Mouse (Mus musculus) kidney, postnatal 10 days (tissue): ENCODE results near the gene Glipr1l1.
"Not testable (repeated sequence)": the region's sequence is repeated elsewhere in the genome, so short reads cannot be mapped to it uniquely, and the experiment has no call there.

ENCODE experiments used
- DNase-seq: peaks from one replicate; pipeline ENCODE4 v3.0.0; 2021; ENCODE audit warnings: mixed read lengths

Glipr1l1 gene

DNA sequence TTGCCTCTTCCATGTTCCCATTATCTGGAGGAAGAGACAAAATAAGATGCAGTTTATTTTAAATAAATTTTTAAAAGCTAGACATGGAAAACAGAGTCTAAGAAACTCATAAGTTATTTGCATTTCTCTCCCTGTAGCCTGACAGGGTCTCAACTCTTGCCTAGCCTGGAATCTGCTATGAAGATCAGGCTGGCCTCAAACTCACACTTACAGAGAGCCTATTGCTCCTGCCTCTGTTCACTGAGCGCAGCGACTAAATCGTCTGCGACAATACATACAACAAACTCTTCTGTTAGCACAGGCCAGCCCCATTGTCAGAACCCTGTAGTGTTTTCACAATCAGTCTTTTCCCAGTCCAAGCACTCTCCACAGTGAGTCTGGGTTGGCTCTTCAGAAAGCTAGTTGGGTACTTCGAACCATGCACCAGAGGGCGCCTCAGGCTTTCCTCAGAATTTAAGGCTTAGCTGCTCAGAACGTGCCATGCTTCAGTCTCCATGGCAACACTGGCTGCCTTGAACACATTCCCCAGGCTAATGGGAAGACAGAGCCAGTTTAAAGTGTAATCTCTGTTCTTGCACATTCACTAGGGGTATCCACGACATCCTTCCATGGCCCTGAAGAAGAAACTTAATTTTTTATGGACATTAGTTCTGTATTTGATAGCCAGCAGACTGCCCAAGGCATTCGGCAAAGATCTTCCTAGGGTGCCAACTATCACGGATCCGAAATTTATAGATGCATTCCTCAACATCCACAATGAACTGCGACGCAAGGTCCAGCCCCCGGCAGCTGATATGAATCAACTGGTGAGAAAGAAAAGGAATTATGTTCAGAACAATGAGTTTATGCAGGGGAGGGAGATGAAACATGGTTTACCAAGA is at the start of gene Glipr1l1:
Gene Glipr1l1 (plus strand): TSS at position 488 of the 881 bp plus-strand sequence.
- peak; percentile 82 for DNase-seq

DNA sequence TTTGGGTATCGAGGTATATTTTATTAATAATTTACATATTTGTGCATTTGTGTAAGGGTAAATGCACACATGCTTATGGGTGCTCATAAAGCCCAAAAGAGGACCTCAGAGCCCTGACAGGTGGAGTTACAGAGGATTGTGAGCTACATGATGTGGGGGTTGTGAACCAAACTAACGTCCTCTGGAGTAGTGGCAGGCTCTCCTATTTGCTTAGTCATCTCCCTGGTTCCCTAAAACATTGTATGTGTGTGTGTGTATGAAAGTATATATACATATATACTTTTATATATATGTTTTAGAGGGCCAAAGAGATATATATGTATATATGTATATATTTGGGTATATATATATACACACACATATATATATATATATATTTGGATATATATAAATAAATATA is 36.4 kb upstream of the Glipr1l1 start:
- DNase-seq = no peak

DNA sequence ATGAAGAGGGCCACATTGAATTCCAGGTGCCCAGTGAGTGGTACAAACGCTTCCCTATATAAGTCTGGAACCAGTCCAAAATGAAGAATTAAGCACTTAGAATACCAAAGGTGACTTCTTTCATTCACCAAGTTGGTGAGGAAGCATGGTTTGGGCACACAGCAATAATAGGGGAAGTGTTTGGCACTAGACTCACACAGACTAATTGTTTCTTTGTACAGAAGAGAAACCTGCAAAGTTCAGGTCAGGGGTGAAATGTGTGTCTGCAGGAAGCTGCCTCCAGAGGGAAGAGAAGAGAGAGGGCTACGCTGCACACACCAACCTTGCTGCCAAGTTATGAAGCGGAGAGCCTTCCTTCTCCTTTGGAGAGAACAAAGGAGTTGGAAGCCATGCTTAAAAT is 31.3 kb upstream of the Glipr1l1 start:
- not testable (repeated sequence) for DNase-seq

DNA sequence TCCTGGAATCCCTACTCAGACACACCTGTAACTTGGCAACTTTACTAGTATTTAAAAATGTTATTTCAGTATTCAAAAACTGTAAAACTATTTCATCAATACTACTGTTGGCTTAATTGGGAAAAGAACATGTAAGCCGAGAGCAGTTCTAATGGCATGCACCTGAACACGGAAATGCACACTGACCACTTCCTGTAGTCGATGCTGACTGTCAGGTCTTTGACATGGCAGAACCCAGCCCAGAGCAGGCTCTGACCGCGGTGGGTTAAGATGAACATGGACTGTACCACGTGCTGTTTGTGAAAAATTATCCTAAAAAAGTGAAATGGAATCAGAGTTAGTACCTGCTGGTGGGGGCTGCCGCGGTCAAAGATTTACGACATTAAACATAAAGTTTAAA is 16.5 kb upstream of the Glipr1l1 start:
- DNase-seq = not testable (repeated sequence)

DNA sequence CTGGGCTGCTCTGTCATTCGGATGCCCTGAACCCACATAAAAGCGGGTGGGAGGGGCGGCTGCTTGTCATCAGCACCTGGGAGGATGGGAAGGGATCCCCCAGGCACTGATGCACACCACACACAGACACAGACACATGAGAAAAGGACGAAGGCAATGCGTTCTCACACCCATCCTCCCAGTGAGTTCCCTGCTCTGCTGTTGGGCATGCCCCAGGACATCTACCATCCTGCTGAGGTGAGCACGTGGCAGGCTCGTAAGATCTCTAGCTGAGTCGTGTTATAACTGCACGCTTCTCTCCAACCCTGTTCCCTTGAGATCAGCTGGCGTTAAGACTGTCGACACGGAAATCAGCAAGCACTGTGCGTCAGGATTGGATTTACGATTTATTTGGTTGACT is 15.7 kb upstream of the Glipr1l1 start:
- DNase-seq = not testable (repeated sequence)

DNA sequence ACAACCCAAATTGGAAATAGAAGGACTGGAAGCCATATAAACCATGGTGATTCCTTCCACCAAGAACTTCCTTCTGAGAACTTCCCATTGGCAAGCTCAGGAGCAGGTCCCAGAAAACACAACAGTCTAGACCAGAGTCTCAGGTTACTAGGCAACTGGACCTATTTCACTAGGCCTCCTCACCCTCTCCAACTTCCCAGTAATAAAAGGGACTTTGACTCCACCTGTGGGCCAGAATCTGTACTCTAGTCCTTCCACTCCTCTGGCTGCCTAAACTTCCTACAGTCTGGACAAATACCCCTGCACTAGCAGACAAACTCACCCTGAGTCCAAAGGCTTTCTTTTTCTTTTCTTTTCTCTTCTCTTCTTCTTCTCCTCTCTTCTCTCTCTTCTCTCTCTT is 8.8 kb upstream of the Glipr1l1 start:
- no peak for DNase-seq

DNA sequence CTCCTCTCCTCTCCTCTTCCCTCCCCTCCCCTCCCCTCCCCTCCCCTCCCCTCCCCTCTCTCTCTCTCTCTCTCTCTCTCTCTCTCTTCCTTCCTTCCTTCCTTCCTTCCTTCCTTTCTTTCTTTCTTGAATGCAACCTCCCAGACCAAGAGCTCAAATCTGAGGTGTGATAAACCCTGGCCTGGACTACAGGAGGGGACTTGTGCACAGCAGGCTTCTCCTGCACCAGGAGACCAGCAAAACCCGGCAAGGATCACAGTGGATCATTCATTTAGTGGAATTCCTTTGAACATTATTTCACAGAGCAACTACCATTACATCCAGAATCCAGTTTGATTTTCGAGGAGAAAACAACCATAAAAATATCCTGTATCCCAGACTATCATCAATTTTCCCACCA is 8.0 kb upstream of the Glipr1l1 start:
- peak; percentile 19 for DNase-seq

DNA sequence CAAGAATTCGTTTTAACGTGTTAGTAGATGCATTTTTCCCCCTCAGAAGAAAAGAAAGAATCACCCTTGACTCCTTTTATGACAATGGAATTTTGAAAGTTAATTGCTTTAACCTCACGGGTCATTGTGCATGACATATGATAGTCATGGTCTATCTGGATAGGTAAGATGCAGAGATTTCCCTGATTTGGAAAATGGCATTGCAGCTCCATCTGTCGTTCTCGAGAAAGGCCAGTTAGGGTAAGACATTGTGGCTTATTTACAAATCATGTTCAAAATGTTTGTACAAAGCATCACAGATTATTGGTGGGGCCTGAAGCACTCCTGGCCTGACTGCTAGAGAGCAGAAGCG is 570 bp downstream of the Glipr1l1 start:
- not testable (repeated sequence) for DNase-seq

DNA sequence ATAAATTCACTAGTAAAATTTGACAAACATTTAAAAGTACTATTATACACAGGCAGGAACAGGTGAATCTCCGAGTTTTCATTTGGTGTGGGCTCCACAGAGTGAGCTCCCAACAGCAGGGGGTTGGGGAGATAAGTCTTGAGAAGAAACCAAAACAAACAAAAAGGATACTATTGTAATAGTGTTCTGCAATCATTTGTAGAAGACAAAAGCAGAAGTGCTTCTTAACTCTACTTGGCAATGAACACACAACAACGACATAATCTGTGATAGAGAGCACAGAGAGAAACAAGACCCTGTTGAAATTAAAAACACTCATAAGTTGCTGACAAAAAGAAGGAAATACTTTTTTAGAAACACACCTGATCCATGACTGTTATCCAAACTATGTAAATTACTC is 20.1 kb downstream of the Glipr1l1 start:
- DNase-seq = no peak

DNA sequence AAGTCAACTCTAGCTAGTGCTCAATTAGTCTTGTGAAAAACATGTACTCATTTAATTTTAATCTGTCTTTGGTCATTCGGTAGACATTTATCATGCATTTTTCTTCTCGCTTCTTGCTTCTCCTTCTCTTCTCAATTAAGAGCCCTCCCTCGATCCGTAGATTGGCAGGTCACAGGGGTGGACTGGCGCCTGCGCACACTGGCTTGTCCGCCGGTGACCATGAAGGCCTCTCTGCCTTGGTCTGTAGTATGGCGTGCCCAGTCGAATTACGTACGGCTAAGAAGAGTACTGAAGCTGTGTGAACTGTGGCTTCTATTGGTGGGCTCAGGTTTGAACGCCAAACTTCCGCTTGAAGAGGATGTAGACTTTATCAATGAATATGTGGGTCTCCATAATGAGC is 23.2 kb downstream of the Glipr1l1 start, which contains the start of gene Glipr1l2:
Gene Glipr1l2 (plus strand): TSS at position 198 of the 400 bp plus-strand sequence.
- DNase-seq = no peak

DNA sequence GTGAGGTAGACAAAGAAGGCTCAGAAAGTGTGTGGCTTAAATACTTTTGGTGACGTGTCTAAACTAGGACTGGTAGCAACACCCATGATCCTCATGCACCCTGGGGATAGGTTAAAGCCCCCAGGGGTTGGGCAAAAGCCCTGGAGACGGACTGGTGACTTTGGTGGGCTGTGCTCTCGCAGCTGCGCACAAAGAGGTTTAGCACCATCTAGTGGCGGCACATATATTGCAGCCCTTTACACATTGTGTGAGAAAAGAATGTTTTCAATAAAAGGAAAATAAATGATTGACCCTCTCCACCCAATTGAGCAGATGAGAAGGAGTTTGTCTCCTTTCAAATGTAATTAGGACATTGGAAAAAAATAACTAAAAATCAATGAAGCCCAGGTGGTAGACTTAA is 45.8 kb downstream of the Glipr1l1 start:
- peak; percentile 78 for DNase-seq

DNA sequence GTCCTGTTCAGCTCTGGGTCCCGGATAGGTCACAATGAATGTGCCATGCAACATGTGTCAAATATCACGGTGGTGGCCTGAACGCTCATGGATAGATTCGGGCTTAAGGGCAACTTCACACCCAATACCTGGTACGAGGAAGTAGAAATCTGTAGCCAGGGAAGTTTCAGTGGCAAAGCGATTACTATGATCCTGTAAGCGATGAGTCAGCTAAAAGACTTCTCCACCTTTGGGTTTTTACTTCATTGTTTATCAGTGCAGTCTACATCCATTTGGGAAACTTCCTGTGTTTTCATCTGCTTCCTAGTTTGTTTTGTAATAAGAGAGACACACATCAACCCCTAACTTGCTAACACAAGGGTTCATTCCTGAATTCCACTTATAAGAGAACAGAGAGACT is 50.4 kb downstream of the Glipr1l1 start:
- DNase-seq = no peak

DNA sequence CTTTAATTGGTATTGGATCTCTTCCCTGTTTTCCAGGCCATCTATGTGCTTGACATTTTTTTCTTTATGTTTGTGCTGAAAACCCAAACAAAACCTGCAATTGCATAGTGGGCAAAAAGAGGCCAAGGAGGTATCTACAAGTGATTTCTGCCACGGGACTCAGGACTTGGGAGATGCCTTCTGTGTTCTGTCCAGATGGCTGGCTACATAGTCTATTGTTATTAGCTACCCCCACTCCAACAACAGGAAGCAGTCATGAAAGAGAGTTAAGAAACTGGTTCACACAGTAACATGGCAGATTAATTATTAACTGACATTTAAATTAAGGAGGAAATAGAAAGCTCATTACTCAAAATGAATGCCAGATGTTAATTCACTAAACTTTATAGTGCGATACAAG is 65.1 kb downstream of the Glipr1l1 start:
- not testable (repeated sequence) for DNase-seq

DNA sequence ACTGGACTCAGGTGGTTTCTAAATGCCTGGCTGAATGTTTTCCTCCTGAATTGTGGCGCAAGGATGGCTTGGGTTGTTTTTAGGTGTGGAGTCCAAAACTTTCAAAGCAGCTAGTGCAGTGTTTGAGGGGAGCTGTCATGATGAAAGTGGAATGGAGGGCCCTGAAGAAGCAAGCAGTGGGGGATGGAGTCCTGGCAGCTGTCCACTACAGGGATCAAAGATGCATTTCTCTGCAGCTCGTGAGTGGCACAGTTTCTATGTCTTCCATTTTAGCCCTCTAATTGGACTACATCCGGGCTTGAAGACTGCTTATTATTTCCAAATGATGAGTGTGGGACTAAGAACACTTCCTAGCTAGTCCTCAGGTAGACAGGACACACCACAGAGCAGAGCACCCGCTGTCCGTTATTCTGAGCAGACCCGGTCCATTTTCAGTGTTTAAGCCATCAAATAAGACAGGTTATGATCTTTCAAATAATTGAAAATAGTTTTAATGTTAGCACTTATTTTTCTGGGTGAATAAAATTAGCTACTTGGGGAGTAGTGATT is 67.8 kb downstream of the Glipr1l1 start:
- DNase-seq = not testable (repeated sequence)
